10 mouse cellular contexts compared by ENCODE assay signal in genomic region chr2:170041101-170041500, GRCm38 (mm10).
A peak's percentile ranks its signal among the peaks of the same experiment; 100 is the strongest.
DNase-seq lines count a peak whose midpoint lies in the region; ATAC-seq and TF ChIP-seq lines count a peak whose summit lies in the region.
"Had no signal": no experiment of that assay in that cellular context is flagged by ENCODE, and none has a peak within 500 bp of the region (broad histone marks: within the 10 kb centered on the region; RNA-seq: fewer than 3 reads in every experiment).

No protein-coding gene starts in this region.

- H3K36me3 ChIP-seq in lung, embryonic 15.5 days = no peaks in the 10 kb centered on the region
- H3K36me3 ChIP-seq in thymus, adult 2 months (ENCODE audit: control insufficient read depth, insufficient read depth, low read length) = no peaks in the 10 kb centered on the region
- H3K36me3 ChIP-seq: neural tube, embryonic 13.5 days had no signal

- DNase-seq in lung, postnatal 25 days (ENCODE audit: low spot score) = no peak
- DNase-seq in heart, postnatal 14 days = peak; percentile 50 to 54
- peak; percentile 72 to 80 for DNase-seq in kidney, postnatal 4 days
- DNase-seq in testis, postnatal 14 days (ENCODE audit: low spot score) = peak; percentile 85
- no peak for DNase-seq in thymus, adult 2 months
- DNase-seq in cerebellum, postnatal 14 days = no peak
- no peak for DNase-seq in right cerebral cortex, postnatal 10 days (ENCODE audit: low spot score in 2 of 2)

- no peaks in the 10 kb centered on the region for H3K27me3 ChIP-seq in lung, embryonic 15.5 days
- H3K27me3 ChIP-seq in thymus, adult 2 months (ENCODE audit: control insufficient read depth, insufficient read depth, low read length) = no peaks in the 10 kb centered on the region
- H3K27me3 ChIP-seq: neural tube, embryonic 13.5 days had no signal

- no peak overlapping the region for H3K4me3 ChIP-seq in lung, embryonic 15.5 days
- H3K4me3 ChIP-seq in thymus, adult 2 months (ENCODE audit: control insufficient read depth, insufficient read depth, low read length) = no peak overlapping the region
- H3K4me3 ChIP-seq: neural tube, embryonic 13.5 days had no signal

- ATAC-seq in lung, embryonic 15.5 days (ENCODE audit: borderline replicate concordance, extremely low read depth, low FRiP score, low TSS enrichment) = peak; percentile 64; the same call in 1 of the 2 replicates
- ATAC-seq: forebrain, embryonic 16.5 days had no signal

- H3K9ac ChIP-seq in lung, embryonic 15.5 days = no peak overlapping the region
- H3K9ac ChIP-seq: neural tube, embryonic 13.5 days had no signal

- TF ChIP-seq CTCF in thymus, adult 2 months (IDR thresholded peaks at IDR 0.05; ENCODE audit: borderline replicate concordance, control insufficient read depth, extremely low read depth, insufficient read depth, low read length, poor library complexity) = no peak

- peak overlapping the region; percentile 24; the same call in 1 of the 2 replicates for H3K27ac ChIP-seq in lung, embryonic 15.5 days
- H3K27ac ChIP-seq in thymus, adult 2 months (ENCODE audit: control insufficient read depth, insufficient read depth, low read length) = no peak overlapping the region
- H3K27ac ChIP-seq: neural tube, embryonic 13.5 days had no signal

- WGBS in lung, embryonic 15.5 days = 30% methylated on average over 9 of the region's 9 CpGs
- 81% methylated on average over 9 of the region's 9 CpGs for WGBS in thymus, adult 2 months

- H3K4me1 ChIP-seq in lung, embryonic 15.5 days = peaks cover 8% of the 10 kb centered on the region; the same call in 1 of the 2 replicates
- no peaks in the 10 kb centered on the region for H3K4me1 ChIP-seq in thymus, adult 2 months (replicated peaks; ENCODE audit: control insufficient read depth, insufficient read depth, low read length)

- intact Hi-C loops in heart, postnatal 14 days (cut with DNase I) = no loop called here

- no peak for TF ChIP-seq POLR2A in thymus, adult 2 months (IDR thresholded peaks at IDR 0.05; ENCODE audit: control insufficient read depth, extremely low read depth, insufficient read depth, low read length, poor library complexity)

- H3K9me3 ChIP-seq in lung, embryonic 15.5 days = no peaks in the 10 kb centered on the region

- 0 out of 2 replicates have a peak overlapping the region, but pooled peaks have one; percentile 7 for H3K4me2 ChIP-seq in lung, embryonic 15.5 days
- H3K4me2 ChIP-seq: neural tube, embryonic 13.5 days had no signal

Comparison
In these comparisons a context has a peak if more than half of its experiments do, and no peak if none do; other contexts are left out.
1. DNase-seq: peak in heart, postnatal 14 days (2 of 2), kidney, postnatal 4 days (2 of 2) and testis, postnatal 14 days (single experiment); none in lung, postnatal 25 days (single experiment), thymus, adult 2 months (single experiment), cerebellum, postnatal 14 days (0 of 2) and right cerebral cortex, postnatal 10 days (0 of 2).